1 mouse cellular context compared by ENCODE assay signal in the genomic region with DNA sequence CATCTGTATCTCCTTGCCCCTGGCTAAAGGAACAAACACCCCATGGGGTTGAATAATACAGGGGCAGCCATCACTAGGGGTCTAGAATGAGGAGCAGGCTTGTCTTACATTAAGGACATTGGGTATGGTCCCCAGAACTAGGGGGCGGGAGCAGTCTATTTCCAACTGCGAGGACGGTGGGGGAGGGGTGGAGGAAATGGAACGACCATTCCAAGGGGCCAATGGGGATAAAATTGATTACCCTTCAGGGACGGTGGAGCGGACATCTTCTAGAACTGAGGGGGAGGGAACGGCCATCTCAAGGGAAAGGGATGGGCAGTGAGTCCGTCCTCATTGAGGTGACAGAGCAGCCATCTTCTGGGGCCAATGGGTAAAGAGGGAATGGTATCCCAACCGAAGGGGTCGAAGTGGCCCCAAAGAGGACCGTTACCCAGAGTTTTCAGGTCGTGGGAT.
TF ChIP-seq lines count a peak whose summit lies in the region.

No protein-coding gene starts in this region.

TF ChIP-seq in MEL, 35 proteins besides CTCF, POLR2A, EP300 and RAD21 (continued from another document):
- TF ChIP-seq RCOR1 (IDR thresholded peaks at IDR 0.05; ENCODE audit: low read depth, low read length) (no peak), HCFC1 (IDR thresholded peaks at IDR 0.05; ENCODE audit: low read depth, low read length) (no peak), NRF1 (IDR thresholded peaks at IDR 0.05; ENCODE audit: insufficient read depth, low read depth, low read length, poor library complexity, severe bottlenecking) (no peak)
